Mouse (Mus musculus) testis, adult 2 months (tissue): ENCODE data around the gene Atp7a. TPM values are rescaled to one million over a fixed set of nuclear protein-coding genes. Genes with fewer than 3 reads are reported as not detected.

Experiments
- H3K27ac ChIP-seq: fragments of 200-500 bp; 2 replicates; pipeline ENCODE4 v1.5.1; 2012; ENCODE audit warnings: low read depth, low read length; ENCODE audit not compliant: control insufficient read depth, insufficient read depth
- H3K27me3 ChIP-seq: fragments of 200-500 bp; 2 replicates; pipeline ENCODE4 v1.6.1; 2012; ENCODE audit warnings: mild to moderate bottlenecking, low read length, moderate library complexity; ENCODE audit not compliant: control insufficient read depth, insufficient read depth
- H3K36me3 ChIP-seq: fragments of 200-500 bp; 2 replicates; pipeline ENCODE4 v1.6.1; 2012; ENCODE audit warnings: mild to moderate bottlenecking, low read length; ENCODE audit not compliant: control insufficient read depth, insufficient read depth
- H3K4me1 ChIP-seq: fragments of 200-500 bp; 2 replicates; pipeline ENCODE4 v1.6.1; 2012; ENCODE audit warnings: low read length; ENCODE audit not compliant: control insufficient read depth, insufficient read depth
- H3K4me3 ChIP-seq: fragments of 200-500 bp; 2 replicates; pipeline ENCODE4 v1.5.1; 2012; ENCODE audit warnings: low read depth, mild to moderate bottlenecking, low read length, moderate library complexity, mixed read lengths; ENCODE audit not compliant: control insufficient read depth
- CTCF ChIP-seq: fragments of 200-500 bp; IDR thresholded peaks from 2 replicates; pipeline ENCODE4 v1.5.1; 2012; ENCODE audit warnings: low read depth, mild to moderate bottlenecking, inconsistent platforms, low read length, moderate library complexity; ENCODE audit not compliant: control insufficient read depth, insufficient read depth, insufficient replicate concordance
- POLR2A ChIP-seq: fragments of 200-500 bp; IDR thresholded peaks from 2 replicates; pipeline ENCODE4 v1.6.1; 2012; ENCODE audit warnings: low read depth, mild to moderate bottlenecking, inconsistent platforms, low read length, moderate library complexity; ENCODE audit not compliant: control insufficient read depth
- polyA plus RNA-seq: library from polyadenylated mRNA; depleted of rRNA; stranded (reverse); fragments of >200 nt; gene quantifications from 2 replicates; pipeline ENCODE4 v1.2.3, GENCODE M21; 2012

Gene Atp7a
- polyA plus RNA-seq, 1 experiment: 2.7 TPM

DNA sequence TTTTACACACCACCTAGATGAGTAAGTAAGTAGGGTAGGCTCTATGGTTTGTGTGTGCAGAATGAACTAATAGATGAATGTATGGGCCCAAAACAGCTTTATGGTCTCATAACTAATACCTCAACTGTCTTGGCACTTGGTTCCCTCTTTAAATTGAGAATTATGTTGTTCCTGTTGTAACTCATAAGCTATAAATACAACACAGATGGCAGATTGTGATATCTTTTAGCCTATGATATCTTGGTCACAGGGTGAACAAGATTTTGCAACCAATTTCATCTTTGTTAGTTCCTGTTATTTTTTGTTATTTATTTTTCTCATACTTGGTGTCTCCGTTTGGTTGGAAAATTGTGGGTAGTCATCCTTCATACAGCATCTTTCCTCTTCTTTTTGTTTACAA lies 121.1 kb downstream of the Atp7a start:
- Histone ChIP-seq H3K4me1 (no peaks in the 10 kb centered on the region), H3K27me3 (no peaks in the 10 kb centered on the region)
- TF ChIP-seq POLR2A (no peak), CTCF (no peak)

GRCm38 (mm10) chrX:106149460-106149859 lies 122.4 kb downstream of the Atp7a start:
- H3K36me3 ChIP-seq: no peaks in the 10 kb centered on the region
- H3K27me3 ChIP-seq: no peaks in the 10 kb centered on the region
- H3K4me3 ChIP-seq: no peak overlapping the region
- H3K4me1 ChIP-seq: no peaks in the 10 kb centered on the region
- no peak for TF ChIP-seq CTCF
- TF ChIP-seq POLR2A: no peak
- no peak overlapping the region for H3K27ac ChIP-seq

More for the DNA sequence above, 121.1 kb downstream of the Atp7a start:
- H3K27ac ChIP-seq: no peak overlapping the region
- no peak overlapping the region for H3K4me3 ChIP-seq
- H3K36me3 ChIP-seq: no peaks in the 10 kb centered on the region

DNA sequence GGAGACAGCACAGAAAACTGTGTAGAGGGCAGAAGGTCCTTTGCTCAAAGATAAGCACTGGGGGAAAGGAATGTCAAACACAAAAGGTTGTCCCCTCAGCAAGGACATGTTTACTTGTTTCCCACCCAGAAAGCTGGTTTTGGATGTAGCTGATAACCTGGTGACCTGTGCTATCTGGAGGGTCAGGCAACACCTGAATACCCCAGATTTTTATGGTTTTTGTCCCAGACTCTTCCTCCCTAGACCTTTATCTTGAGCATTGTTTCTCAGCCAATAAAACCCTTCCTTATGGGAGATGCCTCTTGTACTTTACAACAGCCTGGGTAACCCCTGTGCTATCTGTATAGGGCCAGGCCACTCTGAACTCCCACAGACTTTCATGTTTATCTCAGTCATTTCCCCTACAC lies 127.1 kb downstream of the Atp7a start:
- Histone ChIP-seq H3K36me3 (no peaks in the 10 kb centered on the region), H3K27ac (no peak overlapping the region)
- no peak for TF ChIP-seq POLR2A
- TF ChIP-seq CTCF: no peak

DNA sequence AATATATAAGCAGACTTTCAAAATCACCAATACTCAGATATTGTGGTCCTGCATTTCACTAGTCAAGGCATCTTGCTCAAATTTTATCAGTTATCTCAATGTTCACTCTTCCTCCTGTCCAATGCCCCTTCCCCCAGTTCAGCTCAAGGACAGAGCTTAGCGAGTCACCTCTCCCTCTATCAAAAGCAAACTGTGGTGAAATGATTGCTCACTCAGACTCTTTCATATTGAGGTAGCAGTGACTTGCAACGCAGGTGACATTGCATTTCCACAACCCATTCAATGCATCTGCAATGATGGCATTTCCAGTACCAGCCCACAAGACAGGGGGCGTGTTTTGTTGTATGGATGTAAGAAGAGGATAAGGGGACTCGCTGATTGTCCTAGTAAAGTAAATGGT lies 128.8 kb downstream of the Atp7a start:
- no peak for TF ChIP-seq POLR2A
- TF ChIP-seq CTCF: no peak
- Histone ChIP-seq H3K4me1 (no peaks in the 10 kb centered on the region), H3K27me3 (no peaks in the 10 kb centered on the region), H3K27ac (no peak overlapping the region), H3K36me3 (no peaks in the 10 kb centered on the region), H3K4me3 (no peak overlapping the region)

More for the DNA sequence above, 127.1 kb downstream of the Atp7a start:
- no peaks in the 10 kb centered on the region for H3K4me1 ChIP-seq
- no peak overlapping the region for H3K4me3 ChIP-seq
- H3K27me3 ChIP-seq: no peaks in the 10 kb centered on the region

DNA sequence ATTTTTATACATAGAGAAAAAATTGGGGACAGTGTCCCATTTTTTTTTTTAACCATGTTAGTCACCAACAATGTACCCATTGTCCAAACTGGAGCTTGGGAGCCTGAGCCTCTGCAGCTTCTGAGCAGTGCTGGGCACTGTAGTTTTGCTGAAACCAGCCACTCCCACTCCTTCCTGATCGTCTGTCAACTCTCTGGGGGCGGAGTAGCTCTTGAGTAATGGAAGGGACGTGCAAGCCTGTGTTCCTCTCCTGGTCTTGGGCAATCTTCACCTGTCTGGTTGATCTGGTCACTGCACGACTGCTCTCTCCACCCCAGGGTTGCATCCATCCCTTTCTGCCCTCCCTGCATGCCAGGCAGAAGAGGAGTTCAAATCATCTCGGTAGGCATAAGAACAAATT lies 136.9 kb downstream of the Atp7a start:
- Histone ChIP-seq H3K4me1 (no peaks in the 10 kb centered on the region), H3K4me3 (no peak overlapping the region), H3K36me3 (no peaks in the 10 kb centered on the region), H3K27me3 (no peaks in the 10 kb centered on the region), H3K27ac (no peak overlapping the region)
- TF ChIP-seq CTCF: no peak
- no peak for TF ChIP-seq POLR2A

- Histone ChIP-seq H3K27me3 (no peaks in the 10 kb centered on the region), H3K4me3 (no peak overlapping the region), H3K4me1 (no peaks in the 10 kb centered on the region), H3K27ac (no peak overlapping the region), H3K36me3 (no peaks in the 10 kb centered on the region)
- TF ChIP-seq CTCF (no peak), POLR2A (no peak)
These were observed 137.5 kb downstream of the Atp7a start for GRCm38 (mm10) chrX:106164555-106164954.

GRCm38 (mm10) chrX:106165089-106165488 lies 138.0 kb downstream of the Atp7a start:
- H3K27me3 ChIP-seq: no peaks in the 10 kb centered on the region
- TF ChIP-seq CTCF (no peak), POLR2A (no peak)
- no peaks in the 10 kb centered on the region for H3K4me1 ChIP-seq
- no peaks in the 10 kb centered on the region for H3K36me3 ChIP-seq
- H3K4me3 ChIP-seq: no peak overlapping the region
- no peak overlapping the region for H3K27ac ChIP-seq
